Mouse (Mus musculus) megakaryocyte, embryonic 14.5 days (primary cell): Measurements from ENCODE around the gene Gm20604.

ENCODE experiments used
- FLI1 ChIP-seq: IDR thresholded peaks from 2 replicates; pipeline ENCODE4 v1.6.1; 2012; ENCODE audit warnings: low read length, inconsistent platforms, mixed read lengths
- GATA1 ChIP-seq: IDR thresholded peaks from 3 replicates; pipeline ENCODE4 v1.6.1; 2012; ENCODE audit warnings: mixed read lengths, low read length, inconsistent platforms, borderline replicate concordance

DNA sequence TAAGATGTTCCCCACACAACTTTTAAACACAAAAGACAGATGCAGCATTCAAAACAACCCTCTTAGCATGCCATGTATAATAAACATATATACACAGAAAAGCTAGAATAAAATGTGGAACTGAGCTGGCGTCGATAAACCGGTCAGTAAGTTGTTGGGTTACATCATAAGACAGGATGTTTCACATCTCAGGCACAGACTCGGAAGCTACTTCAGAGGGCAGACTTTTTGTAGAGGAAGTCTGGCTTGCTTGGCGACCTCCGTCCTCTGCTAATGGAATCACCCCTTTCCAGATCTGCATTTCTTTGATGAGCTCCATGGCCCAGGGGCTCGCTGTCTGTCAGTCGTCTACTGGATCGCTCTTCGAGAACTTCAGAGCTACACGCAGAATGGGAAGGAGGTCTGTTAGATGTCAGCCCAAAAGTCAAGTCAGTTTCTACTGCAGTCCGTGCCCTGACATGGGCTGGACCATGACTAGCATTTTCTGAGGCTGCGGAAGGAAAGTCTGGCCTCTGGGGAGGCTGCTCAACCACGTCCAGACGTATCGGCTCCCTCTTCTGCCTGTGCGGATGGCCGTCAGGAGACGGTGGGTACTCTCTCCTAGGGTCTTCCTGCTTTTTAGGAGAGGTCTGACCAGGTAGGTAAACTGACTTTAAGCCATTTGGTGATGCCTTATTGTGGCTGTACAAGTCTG is 26.6 kb upstream of the Gm20604 start:
- TF ChIP-seq GATA1 (no peak), FLI1 (no peak)
